Mouse (Mus musculus): ENCODE results near the gene Klc3. TPM values are rescaled to one million over a fixed set of nuclear protein-coding genes. Genes with fewer than 3 reads are reported as not detected.

The Klc3 gene
- polyA plus RNA-seq, 1 experiment from 2014 or later = 8.9 TPM

DNA sequence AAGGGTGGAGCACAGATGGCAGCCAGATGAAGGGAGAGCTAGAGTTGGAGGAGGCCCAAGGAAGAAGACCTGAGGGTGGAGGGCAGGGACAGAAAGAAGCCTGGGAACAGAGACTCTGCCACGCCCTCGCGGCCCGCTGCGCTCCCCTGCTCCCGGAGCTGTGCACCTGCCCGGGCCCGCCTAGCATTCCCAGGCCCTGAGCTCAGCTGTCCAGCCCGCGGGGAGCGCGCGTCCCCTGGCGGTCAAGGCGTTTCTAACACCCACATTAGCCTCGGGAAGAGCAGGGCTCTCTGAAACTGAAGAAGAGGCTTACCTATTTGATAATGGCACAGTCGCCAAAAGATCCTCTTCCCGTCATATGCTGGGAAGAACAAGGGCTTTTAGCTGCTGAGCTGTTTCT lies 40.0 kb downstream of the Klc3 start:
- no peaks in the 10 kb centered on the region for H3K27me3 ChIP-seq (ENCODE audit: control insufficient read depth, insufficient read depth, low read length)
- peak overlapping the region; percentile 44; the same call in 1 of the 2 replicates for H3K27ac ChIP-seq (ENCODE audit: low read length)
- H3K4me3 ChIP-seq (ENCODE audit: low read depth, low read length) = no peak overlapping the region
- no peak overlapping the region for H3K9ac ChIP-seq (replicated peaks; ENCODE audit: low read depth, low read length)
- H3K4me1 ChIP-seq (ENCODE audit: control insufficient read depth, insufficient read depth, low read length) = peaks cover 13% of the 10 kb centered on the region
- H3K9me3 ChIP-seq (ENCODE audit: control insufficient read depth, low read depth, low read length) = no peaks in the 10 kb centered on the region
- H3K36me3 ChIP-seq (ENCODE audit: control insufficient read depth, insufficient read depth, low read length) = no peaks in the 10 kb centered on the region
- 0 out of 2 replicates have a peak, but pooled peaks have one; percentile 12 for ATAC-seq (ENCODE audit: insufficient number of reproducible peaks, insufficient read depth, low FRiP score, low read depth)
- WGBS = 6% methylated on average over 17 of the region's 18 CpGs
- H3K4me2 ChIP-seq (replicated peaks; ENCODE audit: low read depth, low read length) = no peak overlapping the region

- no peaks in the 10 kb centered on the region for H3K9me3 ChIP-seq (ENCODE audit: control insufficient read depth, low read depth, low read length)
- H3K27me3 ChIP-seq (ENCODE audit: control insufficient read depth, insufficient read depth, low read length) = no peaks in the 10 kb centered on the region
- no peak overlapping the region for H3K27ac ChIP-seq (ENCODE audit: low read length)
- 36% methylated on average over 4 of the region's 4 CpGs for WGBS
- H3K4me2 ChIP-seq (replicated peaks; ENCODE audit: low read depth, low read length) = peak overlapping the region; percentile 96
- peaks cover 20% of the 10 kb centered on the region for H3K4me1 ChIP-seq (ENCODE audit: control insufficient read depth, insufficient read depth, low read length)
- ATAC-seq (ENCODE audit: insufficient number of reproducible peaks, insufficient read depth, low FRiP score, low read depth) = no peak
- H3K9ac ChIP-seq (replicated peaks; ENCODE audit: low read depth, low read length) = no peak overlapping the region
- H3K4me3 ChIP-seq (ENCODE audit: low read depth, low read length) = peak overlapping the region; percentile 82; the same call in 1 of the 2 replicates
- peaks cover 6% of the 10 kb centered on the region for H3K36me3 ChIP-seq (ENCODE audit: control insufficient read depth, insufficient read depth, low read length)
Observed at GRCm38 (mm10) chr7:19362276-19362675, 41.6 kb downstream of the Klc3 start.

DNA sequence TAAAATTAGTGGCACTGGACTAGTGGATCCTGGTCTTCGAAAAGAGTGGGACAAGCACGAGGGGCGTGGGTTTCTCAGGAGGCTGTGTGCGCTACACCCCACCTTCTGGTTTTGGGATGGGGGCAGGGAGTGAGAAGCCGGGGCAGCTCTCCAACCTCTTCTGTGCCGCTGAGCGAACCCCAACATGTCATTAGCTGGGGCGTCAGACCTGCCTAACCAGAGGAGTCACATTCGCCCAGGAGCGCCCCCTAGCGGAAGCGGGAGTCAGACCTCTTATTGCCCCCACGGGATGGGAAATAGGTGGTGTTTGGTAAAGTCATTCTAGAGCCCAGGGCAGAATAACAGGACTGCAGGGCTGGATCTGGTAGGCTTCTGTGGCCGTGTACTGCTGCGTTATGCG lies 42.2 kb downstream of the Klc3 start:
- H3K36me3 ChIP-seq (ENCODE audit: control insufficient read depth, insufficient read depth, low read length) = peaks cover 9% of the 10 kb centered on the region
- H3K9me3 ChIP-seq (ENCODE audit: control insufficient read depth, low read depth, low read length) = no peaks in the 10 kb centered on the region
- no peaks in the 10 kb centered on the region for H3K27me3 ChIP-seq (ENCODE audit: control insufficient read depth, insufficient read depth, low read length)
- no peak for ATAC-seq (ENCODE audit: insufficient number of reproducible peaks, insufficient read depth, low FRiP score, low read depth)
- peaks cover 20% of the 10 kb centered on the region for H3K4me1 ChIP-seq (ENCODE audit: control insufficient read depth, insufficient read depth, low read length)
- peak overlapping the region; percentile 82 for H3K4me3 ChIP-seq (ENCODE audit: low read depth, low read length)
- H3K4me2 ChIP-seq (replicated peaks; ENCODE audit: low read depth, low read length) = peak overlapping the region; percentile 96
- WGBS = 14% methylated on average over 16 of the region's 16 CpGs
- peak overlapping the region; percentile 33; the same call in 1 of the 2 replicates for H3K9ac ChIP-seq (replicated peaks; ENCODE audit: low read depth, low read length)
- H3K27ac ChIP-seq (ENCODE audit: low read length) = peak overlapping the region; percentile 52; the same call in 1 of the 2 replicates

GRCm38 (mm10) chr7:19360944-19361343 lies 43.0 kb downstream of the Klc3 start:
- Histone ChIP-seq H3K36me3 (ENCODE audit: control insufficient read depth, insufficient read depth, low read length) (peaks cover 13% of the 10 kb centered on the region), H3K9ac (replicated peaks; ENCODE audit: low read depth, low read length) (peak overlapping the region; percentile 33), H3K4me3 (ENCODE audit: low read depth, low read length) (peak overlapping the region; percentile 82), H3K27me3 (ENCODE audit: control insufficient read depth, insufficient read depth, low read length) (no peaks in the 10 kb centered on the region), H3K27ac (ENCODE audit: low read length) (peak overlapping the region; percentile 59), H3K9me3 (ENCODE audit: control insufficient read depth, low read depth, low read length) (no peaks in the 10 kb centered on the region), H3K4me2 (replicated peaks; ENCODE audit: low read depth, low read length) (peak overlapping the region; percentile 96), H3K4me1 (ENCODE audit: control insufficient read depth, insufficient read depth, low read length) (peaks cover 20% of the 10 kb centered on the region)
- ATAC-seq (ENCODE audit: insufficient number of reproducible peaks, insufficient read depth, low FRiP score, low read depth) = peak; percentile 81
- WGBS = under 1% methylated on average over 26 of the region's 27 CpGs

DNA sequence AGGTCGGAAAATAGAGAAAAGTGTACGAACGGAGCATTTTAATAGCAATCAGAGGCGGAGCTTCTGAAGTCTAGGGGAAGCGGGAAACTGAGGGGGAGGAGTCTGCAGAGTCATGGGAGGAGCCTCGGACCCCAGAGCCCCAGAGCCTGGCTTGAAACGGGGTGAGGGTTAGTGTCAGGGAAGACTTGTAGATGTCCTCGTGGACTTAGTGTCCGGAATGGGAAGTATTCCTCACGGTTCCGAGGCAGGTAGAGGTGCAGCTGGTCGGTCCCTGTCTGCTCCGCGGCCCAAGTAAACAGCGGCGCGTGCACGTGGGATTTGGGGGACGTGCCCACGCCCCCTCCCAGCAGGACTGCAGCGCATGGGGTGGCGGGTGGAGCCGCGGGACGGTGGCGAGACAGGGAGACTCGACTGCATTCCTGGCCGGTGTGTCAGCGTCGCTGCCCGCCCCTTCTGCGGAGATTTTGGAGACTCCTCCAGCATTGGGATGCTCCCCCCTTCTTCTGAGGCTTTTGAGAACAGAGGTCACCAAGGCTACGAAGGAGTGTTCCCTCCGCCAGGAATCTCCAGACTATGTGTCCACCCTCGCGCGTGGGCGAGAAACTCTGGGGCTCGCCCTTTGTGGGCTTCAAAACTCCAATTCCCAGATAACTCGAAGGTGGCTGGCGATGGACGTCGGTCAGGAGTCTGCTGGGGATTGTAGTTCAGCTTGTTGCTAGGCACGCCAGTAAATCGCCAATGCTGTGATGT lies 43.8 kb downstream of the Klc3 start:
- peak overlapping the region; percentile 96 for H3K4me2 ChIP-seq (replicated peaks; ENCODE audit: low read depth, low read length)
- ATAC-seq (ENCODE audit: insufficient number of reproducible peaks, insufficient read depth, low FRiP score, low read depth) = peak; percentile 73
- no peaks in the 10 kb centered on the region for H3K9me3 ChIP-seq (ENCODE audit: control insufficient read depth, low read depth, low read length)
- no peaks in the 10 kb centered on the region for H3K27me3 ChIP-seq (ENCODE audit: control insufficient read depth, insufficient read depth, low read length)
- WGBS = under 1% methylated on average over 45 of the region's 45 CpGs
- peak overlapping the region; percentile 60 for H3K9ac ChIP-seq (replicated peaks; ENCODE audit: low read depth, low read length)
- H3K4me3 ChIP-seq (ENCODE audit: low read depth, low read length) = peak overlapping the region; percentile 82
- peaks cover 20% of the 10 kb centered on the region for H3K4me1 ChIP-seq (ENCODE audit: control insufficient read depth, insufficient read depth, low read length)
- H3K36me3 ChIP-seq (ENCODE audit: control insufficient read depth, insufficient read depth, low read length) = peaks cover 15% of the 10 kb centered on the region
- peak overlapping the region; percentile 59 for H3K27ac ChIP-seq (ENCODE audit: low read length)

- H3K27ac ChIP-seq (ENCODE audit: low read length) = peak within 1 kb of the TSS; percentile 59
- ATAC-seq (ENCODE audit: insufficient number of reproducible peaks, insufficient read depth, low FRiP score, low read depth) = peak; percentile 60
- peaks cover 20% of the 10 kb centered on the region for H3K4me1 ChIP-seq (ENCODE audit: control insufficient read depth, insufficient read depth, low read length)
- H3K4me3 ChIP-seq (ENCODE audit: low read depth, low read length) = peak within 1 kb of the TSS; percentile 82
- H3K36me3 ChIP-seq (ENCODE audit: control insufficient read depth, insufficient read depth, low read length) = peaks cover 21% of the 10 kb centered on the region
- H3K4me2 ChIP-seq (replicated peaks; ENCODE audit: low read depth, low read length) = peak within 1 kb of the TSS; percentile 96
- under 1% methylated on average over 31 of the region's 31 CpGs for WGBS
- H3K9ac ChIP-seq (replicated peaks; ENCODE audit: low read depth, low read length) = peak within 1 kb of the TSS; percentile 60
- H3K9me3 ChIP-seq (ENCODE audit: control insufficient read depth, low read depth, low read length) = no peaks in the 10 kb centered on the region
- H3K27me3 ChIP-seq (ENCODE audit: control insufficient read depth, insufficient read depth, low read length) = no peaks in the 10 kb centered on the region
Observed at GRCm38 (mm10) chr7:19359299-19359891, 44.5 kb downstream of the Klc3 start, which contains the start of the genes Cd3eap and Ppp1r13l. TSS of gene Cd3eap (minus strand) at chr7:19359483. TSS of gene Ppp1r13l (plus strand) at chr7:19359749.

DNA sequence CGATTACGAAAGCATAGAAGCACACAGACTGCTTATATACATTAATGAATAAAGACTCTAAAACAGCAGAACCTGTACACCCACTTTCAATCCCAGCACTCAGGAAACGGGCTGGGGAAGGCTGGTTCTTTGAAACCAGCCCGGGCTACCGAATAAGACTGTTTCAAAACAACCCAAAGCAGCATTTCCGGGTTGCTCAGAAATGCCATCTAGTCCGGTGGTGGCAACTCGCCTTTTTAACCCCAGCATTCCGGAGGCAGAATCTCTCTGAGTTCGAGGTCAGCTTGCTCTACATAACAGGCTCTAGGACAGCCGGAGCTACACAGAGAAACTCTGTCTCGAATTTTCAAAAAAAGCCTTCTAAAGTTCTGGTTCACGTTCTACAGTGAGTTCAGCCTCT lies 45.3 kb downstream of the Klc3 start:
- 15% methylated on average over 13 of the region's 13 CpGs for WGBS
- Histone ChIP-seq H3K4me2 (replicated peaks; ENCODE audit: low read depth, low read length) (peak overlapping the region; percentile 96), H3K9ac (replicated peaks; ENCODE audit: low read depth, low read length) (peak overlapping the region; percentile 60), H3K4me1 (ENCODE audit: control insufficient read depth, insufficient read depth, low read length) (peaks cover 20% of the 10 kb centered on the region), H3K27me3 (ENCODE audit: control insufficient read depth, insufficient read depth, low read length) (no peaks in the 10 kb centered on the region), H3K4me3 (ENCODE audit: low read depth, low read length) (peak overlapping the region; percentile 82), H3K27ac (ENCODE audit: low read length) (no peak overlapping the region), H3K9me3 (ENCODE audit: control insufficient read depth, low read depth, low read length) (no peaks in the 10 kb centered on the region), H3K36me3 (ENCODE audit: control insufficient read depth, insufficient read depth, low read length) (peaks cover 24% of the 10 kb centered on the region)
- ATAC-seq (ENCODE audit: insufficient number of reproducible peaks, insufficient read depth, low FRiP score, low read depth) = no peak

DNA sequence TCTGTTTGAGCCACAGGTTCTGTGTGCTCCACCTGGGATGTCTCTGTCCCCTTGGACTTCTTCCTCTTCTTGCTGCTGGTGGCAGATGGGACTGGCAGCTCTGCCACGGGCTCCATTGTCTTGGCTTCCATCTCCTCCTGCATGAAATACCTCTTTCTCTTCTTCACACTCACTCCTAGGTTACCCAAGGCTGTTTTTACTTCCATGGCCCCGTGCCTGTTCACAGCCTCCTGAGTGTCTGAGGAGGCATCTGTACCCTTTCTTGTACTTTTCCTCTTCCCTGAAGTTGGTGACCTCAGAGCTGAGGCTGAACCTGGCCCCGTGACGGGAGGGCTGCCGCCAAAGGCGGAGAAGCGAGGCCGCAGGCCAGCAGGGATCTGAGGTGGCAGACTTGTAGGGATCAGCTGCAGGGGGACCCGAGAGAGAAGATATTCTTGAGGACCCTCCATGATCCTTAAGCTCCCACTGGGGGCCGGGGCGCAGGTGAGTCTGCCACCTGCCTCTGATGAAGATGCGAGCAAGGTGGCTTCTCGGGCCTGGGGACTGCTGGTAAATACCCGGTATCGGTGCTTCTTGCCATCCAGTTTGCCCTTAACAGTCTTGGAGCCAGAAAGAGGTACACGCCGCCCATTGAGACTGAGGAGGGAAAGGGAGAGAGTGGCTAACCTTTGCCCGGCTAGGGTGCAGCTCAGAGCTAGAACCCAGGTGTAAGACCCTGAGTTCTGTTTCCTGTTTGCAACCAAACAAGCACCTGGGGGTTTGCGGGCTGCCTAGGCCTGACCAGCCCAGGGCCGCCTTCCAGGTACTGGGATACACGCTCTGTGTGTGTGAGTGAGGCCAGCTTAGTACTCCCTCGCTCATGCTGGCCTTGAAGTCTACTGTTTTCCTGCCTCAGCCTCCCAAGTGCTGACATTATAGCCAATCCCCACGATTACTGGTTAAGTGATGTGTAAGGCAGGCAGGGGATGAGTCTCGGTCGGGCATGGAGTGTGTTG lies 46.2 kb downstream of the Klc3 start:
- WGBS = 92% methylated on average over 25 of the region's 25 CpGs
- Histone ChIP-seq H3K27me3 (ENCODE audit: control insufficient read depth, insufficient read depth, low read length) (no peaks in the 10 kb centered on the region), H3K4me3 (ENCODE audit: low read depth, low read length) (peak overlapping the region; percentile 82; the same call in 1 of the 2 replicates), H3K9me3 (ENCODE audit: control insufficient read depth, low read depth, low read length) (no peaks in the 10 kb centered on the region), H3K27ac (ENCODE audit: low read length) (no peak overlapping the region), H3K4me1 (ENCODE audit: control insufficient read depth, insufficient read depth, low read length) (peaks cover 20% of the 10 kb centered on the region), H3K36me3 (ENCODE audit: control insufficient read depth, insufficient read depth, low read length) (peaks cover 32% of the 10 kb centered on the region), H3K9ac (replicated peaks; ENCODE audit: low read depth, low read length) (peak overlapping the region; percentile 60; the same call in 1 of the 2 replicates), H3K4me2 (replicated peaks; ENCODE audit: low read depth, low read length) (peak overlapping the region; percentile 96)
- ATAC-seq (ENCODE audit: insufficient number of reproducible peaks, insufficient read depth, low FRiP score, low read depth) = no peak
